Mouse (Mus musculus) gonadal fat pad, adult 2 months (tissue): ENCODE results near the gene Pknox1. TPM values are rescaled to one million over a fixed set of nuclear protein-coding genes. Genes with fewer than 3 reads are reported as not detected.
A peak's percentile ranks its signal among the peaks of the same experiment; 100 is the strongest.
"Not testable (repeated sequence)": the region's sequence is repeated elsewhere in the genome, so short reads cannot be mapped to it uniquely, and the experiment has no call there.

Source experiments
- DNase-seq: peaks from one replicate; pipeline ENCODE4 v3.0.0-alpha.2; 2012; ENCODE audit warnings: low read depth
- polyA plus RNA-seq: library from polyadenylated mRNA; depleted of rRNA; stranded (reverse); fragments of >200 nt; gene quantifications from 2 replicates; pipeline ENCODE4 v1.2.3, GENCODE M21; 2012

Pknox1 gene
- polyA plus RNA-seq, 1 experiment = 31.3 TPM

DNA sequence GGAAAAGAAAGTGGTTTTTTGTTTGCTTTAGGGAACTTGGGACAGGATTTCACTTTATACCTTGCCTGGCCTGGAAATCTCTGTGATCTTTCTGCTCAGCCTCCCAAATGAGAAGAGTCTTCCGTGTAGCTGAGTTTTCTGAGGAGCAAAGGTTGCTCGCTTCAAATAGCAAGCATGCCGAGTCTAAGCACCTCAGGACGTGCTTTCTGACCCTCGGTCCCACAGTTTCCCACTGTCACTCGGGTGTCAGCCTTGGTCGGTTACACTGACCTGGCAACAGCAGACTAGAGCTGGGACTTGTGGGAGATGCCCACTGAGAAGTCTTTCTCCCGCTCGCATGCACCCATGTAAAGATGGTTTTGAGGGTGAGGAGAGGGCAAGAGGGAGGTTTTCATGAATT lies 33.4 kb downstream of the Pknox1 start:
- no peak for DNase-seq

DNA sequence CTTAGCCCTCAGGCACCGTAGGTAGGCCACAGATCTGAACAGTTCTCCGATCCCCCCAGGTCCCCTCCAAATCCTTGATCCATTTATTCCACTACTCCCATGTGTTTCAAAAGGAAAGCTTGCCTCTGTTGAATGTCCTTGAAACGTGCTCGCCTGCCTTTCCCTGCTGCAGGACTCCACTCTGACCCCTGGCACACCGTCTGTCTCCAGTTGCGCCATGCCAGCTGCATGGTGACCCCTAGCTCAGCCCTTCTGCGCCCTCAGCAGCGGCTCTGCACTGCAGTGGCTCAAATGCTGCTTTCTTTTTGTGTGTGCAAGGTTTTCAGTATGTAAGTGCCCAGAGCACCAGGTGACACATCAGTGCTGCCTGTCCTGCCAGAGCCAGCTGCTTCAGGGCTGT lies 34.1 kb downstream of the Pknox1 start:
- no peak for DNase-seq

DNA sequence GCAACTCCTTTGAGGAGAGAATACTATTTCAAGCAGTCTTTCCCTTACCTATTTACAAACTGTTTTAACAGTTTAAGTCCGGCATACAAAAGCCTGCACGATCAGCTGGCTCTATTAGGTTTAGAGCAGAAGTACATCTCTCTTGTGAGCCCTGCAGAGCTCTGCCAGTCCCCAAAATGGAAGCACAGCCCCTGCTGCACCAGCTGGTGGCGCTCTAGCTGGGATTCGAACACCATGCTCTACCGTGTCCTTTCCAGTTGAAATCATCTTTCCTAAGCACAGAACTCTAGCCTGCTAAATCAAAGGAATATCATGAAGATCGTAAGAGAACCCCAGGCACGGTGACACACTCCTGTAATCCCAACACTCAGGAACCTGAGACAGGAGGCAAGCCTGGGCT lies 41.9 kb downstream of the Pknox1 start:
- no peak for DNase-seq

DNA sequence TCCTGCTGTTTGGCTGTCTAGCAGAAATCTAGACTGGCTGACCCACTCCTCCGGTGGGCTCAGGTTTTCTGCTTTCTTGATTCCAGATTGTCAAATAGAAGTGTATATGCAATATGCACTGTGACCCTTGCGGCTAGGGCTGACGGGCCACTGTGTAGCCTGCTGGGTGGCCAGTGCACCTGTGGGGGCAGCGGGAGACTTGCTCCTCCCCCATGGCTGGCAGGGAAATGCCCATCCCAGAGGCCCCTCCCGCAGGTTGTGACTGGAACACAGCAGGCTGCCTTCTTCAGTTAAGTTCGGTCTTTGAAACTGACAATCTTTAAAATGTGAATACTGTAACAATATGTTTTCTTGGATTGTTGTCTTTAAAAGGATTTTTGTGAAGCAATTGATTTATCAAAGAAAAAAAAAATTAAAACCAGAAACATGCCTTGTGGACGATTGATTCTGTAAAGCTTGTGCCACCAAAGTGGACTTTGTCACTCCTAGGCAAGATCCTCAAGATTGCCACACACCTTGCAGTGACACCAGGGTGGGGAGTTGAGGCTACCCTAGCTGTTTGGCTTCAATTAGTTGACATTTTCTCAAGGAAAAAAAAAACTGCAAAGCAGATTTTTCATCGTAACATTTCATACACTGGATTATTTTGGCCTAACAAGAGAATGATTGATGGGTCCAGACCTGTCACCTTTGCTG lies 42.9 kb downstream of the Pknox1 start:
- no peak for DNase-seq

DNA sequence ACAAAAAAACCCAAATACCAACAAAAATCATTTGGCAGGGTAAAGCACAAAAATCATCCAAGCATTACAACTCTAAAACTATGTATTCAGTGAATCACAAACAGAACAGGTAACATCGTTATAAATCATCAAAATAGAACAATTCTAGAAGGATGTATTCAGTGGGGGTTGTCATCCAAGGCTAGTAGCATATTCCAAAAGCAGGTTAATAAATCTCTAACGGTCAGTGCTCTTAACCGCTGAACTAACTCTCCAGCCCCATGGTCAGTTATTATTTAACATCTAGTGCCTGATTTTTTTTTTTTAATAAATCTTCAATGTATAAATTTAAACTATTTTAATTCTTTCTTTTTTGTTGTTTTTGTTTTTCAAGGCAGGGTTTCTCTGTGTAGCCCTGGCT lies 44.6 kb downstream of the Pknox1 start:
- DNase-seq = not testable (repeated sequence)

DNA sequence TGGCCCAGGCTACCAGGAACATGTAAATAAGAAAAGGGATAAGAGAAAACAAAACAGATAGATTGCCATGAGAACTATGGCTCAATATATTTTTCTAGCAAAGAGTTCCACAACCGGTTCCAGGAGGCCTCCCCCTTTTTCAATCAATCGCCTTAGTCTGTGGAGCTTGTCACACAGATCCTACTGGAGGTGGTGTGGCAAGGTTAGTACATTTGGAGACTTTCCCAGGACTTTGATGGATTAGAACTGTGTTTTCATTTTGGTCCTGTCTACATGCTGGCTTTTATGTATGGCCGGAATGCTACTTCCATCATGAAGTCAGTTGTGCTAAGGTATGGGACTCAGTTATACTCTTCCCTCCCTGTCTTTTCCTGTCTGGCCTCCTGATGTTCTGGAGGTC lies 45.4 kb downstream of the Pknox1 start:
- no peak for DNase-seq

DNA sequence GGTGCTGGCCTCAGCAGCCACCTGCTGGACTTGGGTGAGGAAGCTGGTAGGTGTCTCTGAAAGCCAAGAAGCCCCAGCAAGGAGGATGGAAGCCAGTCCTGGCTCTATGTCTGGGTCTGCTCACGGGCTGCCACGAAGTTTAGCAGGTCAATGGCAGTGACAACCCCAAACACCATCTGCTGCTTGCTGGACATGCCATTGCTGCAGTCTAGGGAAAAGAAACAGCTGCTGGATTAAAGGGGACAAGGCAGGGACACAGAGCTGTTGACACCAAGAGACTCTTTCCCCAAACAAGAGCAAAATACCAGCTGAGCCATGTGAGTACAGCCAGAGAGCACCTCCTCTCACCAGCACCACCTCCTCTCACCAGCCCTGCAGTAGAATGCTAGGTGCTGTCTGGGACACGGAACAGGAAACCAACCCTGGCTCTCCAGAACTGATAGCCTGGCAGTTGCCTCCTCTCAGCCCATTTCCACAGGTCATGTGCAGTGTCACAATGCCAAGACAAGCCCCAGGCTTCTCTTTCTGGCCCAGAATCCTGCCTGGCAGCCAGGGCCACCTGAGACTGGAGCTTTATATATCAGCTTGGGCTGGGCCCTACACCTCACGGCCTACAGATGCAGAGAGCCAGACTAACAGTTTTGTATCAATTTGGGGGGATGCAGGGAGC lies 48.7 kb downstream of the Pknox1 start:
- DNase-seq = no peak

DNA sequence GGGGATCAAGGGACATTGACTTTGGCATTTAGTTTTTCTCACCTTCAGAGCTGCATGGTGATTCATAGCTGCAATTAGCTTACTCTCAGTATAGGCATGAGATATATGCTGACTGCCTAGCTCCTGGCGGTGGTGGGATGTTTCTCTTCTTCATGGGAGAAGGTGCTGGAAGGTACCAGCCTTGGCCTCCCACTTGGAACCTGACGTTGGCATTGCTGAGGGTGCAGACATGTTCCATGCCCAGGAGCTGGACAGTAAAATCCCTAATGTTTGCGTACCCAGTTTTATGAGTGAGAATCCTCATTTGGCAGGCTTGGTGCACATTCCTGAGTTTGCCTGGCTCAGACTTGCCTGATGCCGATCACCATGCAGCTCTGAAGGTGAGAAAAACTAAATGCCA lies 58.6 kb downstream of the Pknox1 start:
- peak; percentile 94 for DNase-seq

DNA sequence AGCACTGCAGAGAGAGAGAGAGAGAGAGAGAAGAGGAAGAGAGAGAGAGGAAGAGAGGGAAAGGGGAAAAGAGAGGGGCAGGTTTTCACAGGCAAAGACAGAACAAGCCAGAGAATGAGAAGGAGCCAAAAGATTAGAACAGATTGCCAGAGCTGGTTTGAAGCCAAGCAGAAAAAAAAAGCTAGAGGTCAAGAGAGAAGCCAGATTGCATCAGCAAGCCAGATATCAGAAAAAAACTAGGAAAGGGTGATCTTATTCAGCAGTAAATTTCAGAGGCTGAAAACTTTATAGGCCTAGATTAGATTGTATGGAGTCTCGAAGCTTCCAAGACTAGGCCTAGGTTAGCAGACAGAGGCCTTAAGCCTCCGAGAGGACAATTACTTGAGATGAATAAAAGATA lies 63.4 kb downstream of the Pknox1 start:
- DNase-seq = no peak

DNA sequence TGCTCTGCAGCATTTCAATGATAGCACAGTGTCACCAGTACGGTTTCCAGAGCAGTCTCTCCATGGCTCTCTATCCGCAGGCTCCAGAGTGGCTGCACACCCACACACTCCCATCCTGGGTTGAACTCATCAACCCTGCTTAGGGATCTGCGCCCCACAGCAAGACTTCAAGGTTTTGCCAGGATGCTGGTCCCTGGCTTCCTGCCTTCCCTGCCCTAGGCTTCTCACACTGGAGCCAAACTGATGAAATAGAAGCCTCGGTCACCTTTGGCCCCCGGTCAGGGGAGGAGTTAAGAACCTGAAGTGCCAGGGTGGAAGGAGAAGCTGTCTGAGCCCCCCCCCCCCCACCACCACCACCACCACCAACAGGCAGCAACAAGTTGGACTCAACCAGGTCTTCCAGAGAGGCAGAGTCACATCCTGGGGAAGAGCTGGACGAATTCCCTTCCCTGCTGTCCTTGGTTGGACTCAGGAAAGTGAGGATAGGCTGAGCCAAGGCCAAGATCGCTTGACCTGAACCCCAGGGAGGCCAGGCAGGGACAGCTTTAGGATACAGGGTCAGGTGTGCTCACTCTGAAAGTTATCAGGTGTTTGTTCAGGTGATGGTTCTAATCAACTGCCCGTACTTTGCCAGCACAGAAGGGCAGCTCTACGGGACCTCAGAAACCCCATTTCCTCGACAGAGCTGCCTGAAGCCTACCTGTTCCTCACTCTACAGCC lies 66.7 kb downstream of the Pknox1 start:
- no peak for DNase-seq

DNA sequence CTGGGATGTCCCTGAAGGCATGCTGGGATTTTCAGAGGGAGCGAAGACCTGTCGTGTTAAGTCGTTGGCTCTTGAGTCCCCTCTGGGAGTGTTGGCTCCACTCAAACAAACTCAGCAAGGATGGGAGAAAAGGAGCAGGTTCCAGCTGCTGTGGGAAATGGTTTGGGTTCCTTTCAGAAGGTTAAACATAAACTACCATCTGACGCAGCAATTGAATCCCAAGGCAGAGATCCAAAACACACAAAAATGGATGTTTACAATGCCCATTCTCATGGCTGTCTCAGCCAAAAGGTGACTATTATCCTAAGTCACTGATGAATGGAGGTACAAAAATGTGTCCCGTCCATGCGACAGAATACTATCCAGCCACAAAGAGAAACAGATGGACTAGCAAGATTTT lies 68.5 kb downstream of the Pknox1 start:
- DNase-seq = no peak

DNA sequence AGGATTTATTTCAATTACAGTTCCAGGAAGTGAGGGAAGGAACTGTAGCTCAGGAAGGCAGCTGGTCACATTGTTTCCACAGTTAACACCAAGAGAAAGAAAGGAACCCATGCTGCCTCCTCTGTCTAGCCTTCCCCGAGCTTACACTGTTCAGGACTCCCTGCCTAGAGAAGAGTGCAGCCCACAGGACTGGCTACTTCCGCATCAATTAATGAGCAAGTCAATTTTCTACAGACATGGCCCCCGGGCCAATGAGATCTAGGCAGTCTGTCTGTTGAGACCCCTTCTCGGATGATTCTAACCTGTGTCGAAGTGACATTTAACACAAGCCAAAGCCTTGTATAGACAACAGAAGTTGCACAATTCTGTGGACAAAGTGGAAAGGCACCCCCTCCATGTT lies 70.4 kb downstream of the Pknox1 start:
- no peak for DNase-seq

DNA sequence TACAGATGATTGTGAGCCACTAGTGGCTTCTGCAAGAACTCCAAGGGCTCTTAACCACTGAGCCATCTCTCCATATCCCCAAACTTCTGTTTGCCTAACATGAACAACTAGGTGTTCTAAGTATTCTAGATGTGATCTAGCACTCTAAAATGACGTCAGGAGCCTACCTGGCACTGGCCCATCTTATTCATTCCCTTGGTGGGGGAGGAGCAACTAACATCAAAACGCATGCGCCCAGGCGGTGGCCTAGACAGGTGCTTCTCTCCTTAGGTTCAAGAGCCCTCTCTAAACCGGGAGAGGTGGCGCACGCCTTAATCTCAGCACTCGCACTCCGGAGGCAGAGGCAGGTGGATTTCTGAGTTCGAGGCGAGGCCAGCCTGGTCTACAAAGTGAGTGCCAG lies 71.2 kb downstream of the Pknox1 start:
- DNase-seq = no peak

DNA sequence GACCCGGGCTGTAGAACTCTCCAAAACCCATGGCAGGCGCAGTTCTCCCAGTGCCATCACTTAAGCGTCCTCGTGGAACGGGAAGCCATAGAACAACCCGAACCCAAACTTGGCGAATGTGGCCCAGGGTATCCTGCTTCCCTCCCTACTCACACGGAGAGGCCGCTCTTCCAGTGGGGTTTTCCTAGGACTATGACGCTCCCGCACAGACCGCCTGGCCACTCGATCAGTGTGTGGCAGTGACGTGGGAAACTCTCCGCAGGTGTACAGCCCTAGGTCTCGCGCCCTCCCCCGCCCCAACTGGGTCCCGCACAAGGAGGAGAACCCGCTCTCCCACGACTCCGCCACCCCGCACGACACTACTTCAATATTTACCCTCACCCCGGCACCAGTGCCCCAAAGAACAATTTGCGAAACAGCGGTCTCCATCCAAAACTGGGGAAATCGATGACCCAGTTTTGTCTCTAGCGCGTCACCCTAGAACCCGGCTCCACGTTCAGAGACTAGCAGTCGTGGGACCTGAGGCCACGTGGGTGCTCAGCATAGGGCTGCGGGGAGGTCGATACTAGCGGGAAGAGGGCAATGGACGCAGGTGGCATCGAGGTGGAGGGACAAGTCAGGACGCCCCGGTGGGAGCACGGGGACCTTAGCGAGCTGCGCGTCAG lies 71.9 kb downstream of the Pknox1 start:
- no peak for DNase-seq

DNA sequence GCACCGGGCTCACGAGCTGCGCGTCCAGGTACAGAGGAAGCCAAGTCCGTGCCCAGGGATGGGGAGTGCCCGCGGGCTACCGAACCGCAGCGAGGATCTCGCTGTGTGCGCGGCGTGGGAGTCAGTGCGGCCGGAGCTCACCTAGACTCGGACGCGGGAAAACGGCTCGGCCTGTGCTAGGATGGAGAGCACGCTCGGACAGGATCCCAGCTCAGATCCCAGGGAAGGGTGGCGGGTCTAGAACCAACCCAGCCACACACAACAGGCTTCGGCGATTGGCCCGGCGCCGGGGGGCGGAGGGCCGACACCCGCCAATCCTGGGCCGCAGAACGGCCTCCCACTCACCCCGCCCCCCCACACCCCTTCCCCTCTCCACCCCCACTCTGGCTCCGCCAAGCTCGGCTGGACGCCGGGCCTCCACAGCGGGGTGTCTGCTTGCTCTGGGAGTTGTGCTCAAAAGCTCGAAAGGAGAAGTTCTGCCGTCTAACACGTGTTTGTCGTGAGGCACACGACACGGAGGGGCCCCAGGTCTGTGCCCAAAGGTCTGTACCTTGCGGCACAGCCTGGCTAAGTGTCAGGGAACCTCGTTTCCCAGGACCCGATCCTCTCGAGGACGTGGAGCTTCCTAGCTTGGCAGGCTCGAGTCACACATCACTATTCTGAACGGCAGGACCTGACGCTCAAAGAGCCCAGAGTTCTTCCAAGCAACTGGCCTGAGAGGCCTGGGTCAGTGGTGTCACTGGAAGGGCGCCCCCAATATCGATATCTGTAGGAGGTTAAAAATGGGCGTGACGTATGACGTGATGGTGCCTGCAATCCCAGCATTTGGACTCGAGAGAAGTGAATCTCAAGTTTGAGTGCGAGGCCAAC lies 72.6 kb downstream of the Pknox1 start, which contains the start of gene Cbs:
Gene Cbs (minus strand): TSS at position 297 of the 870 bp plus-strand sequence.
- DNase-seq = no peak

DNA sequence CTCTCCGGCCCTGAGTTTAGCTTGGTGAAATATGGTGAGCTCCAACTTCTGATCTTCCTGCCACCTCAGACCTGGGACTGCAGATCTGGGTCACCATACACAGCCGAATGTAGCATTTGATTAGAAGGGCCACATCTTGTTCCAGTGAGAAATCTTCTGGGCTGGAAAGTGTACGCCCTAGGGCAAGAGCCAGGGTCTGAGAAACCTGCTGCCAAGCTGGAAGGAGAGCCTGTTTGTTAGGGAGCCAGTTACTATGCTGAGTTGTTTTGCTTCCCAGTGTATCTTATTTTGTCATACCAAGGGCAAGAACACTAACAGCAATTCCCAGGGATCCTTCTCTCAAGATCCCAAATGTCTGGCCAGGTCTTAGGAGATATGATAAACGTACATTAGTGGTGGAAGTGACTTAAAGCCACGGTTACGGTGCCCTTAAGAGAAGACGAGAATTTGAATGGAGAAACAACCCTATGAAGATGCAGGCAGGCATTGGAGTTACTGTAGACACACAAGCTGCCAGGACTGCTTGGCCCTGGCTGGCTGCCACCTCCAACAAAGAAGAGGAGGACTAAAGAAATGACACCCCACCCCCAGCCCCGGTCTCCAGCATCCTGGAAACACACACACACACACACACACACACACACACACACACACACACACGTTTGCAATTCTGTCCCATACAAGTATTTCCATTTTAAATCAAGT lies 73.5 kb downstream of the Pknox1 start:
- no peak for DNase-seq

DNA sequence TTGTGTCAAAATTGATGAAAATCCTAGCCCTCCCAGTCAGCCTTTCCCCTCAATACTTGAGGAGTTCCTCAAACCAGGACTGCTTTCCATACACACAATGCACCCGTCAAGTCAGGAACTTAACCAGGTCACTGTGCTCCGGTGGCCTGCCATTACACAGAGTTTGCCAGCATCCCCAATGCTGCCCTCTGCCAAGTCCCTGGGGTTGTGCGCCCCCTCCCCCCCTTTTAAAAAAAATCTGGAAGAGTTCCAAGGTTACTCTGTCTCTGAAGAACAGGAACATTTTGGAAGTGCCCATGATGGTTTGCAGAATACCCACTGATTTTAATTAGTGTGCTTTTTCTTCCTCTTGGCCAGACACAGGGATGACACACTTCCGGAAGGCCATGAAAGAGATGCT lies 75.1 kb downstream of the Pknox1 start:
- DNase-seq = no peak

DNA sequence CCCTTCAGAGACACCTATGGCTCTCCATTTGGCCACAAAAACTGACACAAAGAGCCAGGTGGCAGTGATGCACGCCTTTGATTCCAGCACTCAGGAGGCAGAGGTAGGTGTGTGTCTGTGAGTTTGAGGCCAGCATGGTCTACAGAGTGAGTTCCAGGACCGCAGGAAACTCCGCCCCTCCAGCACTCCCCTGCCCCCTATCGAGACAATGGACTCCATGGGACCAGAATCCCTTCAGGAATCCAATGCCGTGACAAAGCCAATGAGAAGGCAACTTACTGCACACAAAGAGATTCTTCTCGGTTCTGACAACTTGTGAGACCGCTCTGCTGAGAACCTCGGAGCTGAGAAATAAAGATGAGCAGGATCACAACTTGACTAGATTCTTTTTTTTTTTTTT lies 77.8 kb downstream of the Pknox1 start:
- DNase-seq = no peak

DNA sequence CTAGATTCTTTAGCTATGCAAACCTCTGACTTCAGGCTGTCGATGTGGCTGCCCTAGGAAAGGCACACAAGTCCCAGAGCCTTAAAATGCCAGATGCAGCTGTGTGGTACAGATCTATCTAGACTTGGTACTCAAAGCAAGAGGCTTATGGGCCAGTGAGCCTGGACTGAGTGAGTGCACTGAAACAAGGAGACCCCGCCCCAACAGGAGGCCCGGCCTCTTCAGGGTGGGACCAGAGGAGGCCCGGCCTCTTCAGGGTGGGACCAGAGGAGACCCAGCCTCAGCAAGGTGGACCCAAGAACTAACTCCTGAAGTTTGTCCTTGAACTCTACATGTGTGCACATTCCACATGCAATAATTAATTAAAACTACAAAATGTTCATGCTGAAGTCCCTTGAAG lies 78.4 kb downstream of the Pknox1 start:
- DNase-seq = no peak

DNA sequence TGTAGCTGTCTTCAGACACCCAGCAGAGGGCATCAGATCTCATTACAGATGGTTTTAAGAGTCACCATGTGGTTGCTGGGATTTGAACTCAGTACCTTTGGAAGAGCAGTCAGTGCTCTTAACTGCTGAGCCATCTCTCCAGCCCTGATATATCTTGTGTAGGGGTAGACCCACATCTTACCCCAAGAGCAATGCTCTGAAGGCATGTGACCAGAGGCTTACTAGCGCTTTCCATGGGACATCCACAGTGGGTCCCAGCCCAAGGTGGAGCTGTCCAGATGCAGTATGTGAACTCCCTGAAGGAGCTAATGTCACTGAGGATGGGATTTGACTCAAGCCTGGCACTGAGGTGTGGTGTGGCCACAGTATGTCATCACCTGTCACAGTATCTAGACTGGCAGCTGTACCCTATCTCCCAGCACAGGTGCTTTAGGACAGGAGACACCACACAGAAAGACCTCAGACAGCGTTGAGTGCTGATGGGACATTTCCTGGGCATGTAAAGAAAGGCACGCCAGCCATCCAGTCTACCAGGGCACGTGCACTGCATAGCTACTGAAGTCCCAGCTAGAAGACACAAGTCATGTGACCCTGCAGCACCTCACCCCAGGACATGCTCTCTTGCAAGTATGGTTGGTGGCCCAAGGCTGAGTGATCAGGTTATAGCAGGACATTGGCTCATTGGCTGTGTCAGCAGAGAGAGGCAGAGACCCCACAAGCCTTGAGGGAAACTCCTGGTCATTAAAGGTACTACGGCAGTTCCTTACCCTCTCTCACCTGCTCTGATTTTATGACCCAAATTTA lies 81.9 kb downstream of the Pknox1 start:
- no peak for DNase-seq
